In the genomic region with DNA sequence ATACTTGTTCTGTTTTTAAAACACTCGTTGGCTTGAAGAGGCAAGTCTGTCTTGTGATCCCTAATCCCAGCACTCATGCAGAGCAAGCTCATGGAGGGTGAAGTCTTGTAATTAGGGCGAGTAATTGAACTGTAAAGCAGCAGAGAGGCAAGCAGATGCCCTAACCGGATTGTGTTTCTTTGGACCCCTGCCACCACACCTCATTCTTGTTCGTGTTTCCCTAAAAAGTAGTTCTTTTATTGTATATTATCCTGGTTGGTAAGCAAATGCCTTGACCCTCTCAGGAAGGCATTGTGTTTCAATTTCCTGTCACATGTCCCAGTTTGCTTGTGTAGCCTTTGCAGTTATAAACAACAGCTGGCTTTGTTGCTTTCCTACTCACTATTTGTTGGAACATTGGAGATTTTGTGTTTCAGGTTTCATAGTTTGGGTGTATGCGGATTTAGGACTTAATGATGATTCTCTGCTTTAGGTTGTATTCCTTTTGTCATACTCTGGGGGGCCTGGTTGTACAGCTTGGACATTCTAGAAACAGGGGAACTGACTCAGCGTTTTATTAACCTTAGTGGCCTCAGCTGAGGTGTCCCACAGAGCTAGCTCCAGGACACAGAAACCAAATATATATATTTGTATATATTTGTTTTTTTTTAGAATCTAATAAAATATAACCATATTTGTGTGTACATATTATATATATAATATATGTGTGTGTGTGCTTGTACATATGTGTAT, we compare ENCODE assay signal across 8 mouse cellular contexts. TPM values are rescaled to one million over a fixed set of nuclear protein-coding genes. Genes with fewer than 3 reads are reported as not detected.
DNase-seq lines count a peak whose midpoint lies in the region; ATAC-seq and TF ChIP-seq lines count a peak whose summit lies in the region.

No protein-coding gene starts in this region.

- no peak overlapping the region for H3K4me3 ChIP-seq in kidney, embryonic 16.5 days (ENCODE audit: low read length)
- no peak overlapping the region for H3K4me3 ChIP-seq in lung, postnatal 0 days (ENCODE audit: low read depth, low read length)
- H3K4me3 ChIP-seq in forebrain, embryonic 11.5 days (ENCODE audit: low read depth, low read length), result no peak overlapping the region

- ATAC-seq in kidney, embryonic 16.5 days (ENCODE audit: low FRiP score, low TSS enrichment), result no peak
- ATAC-seq in lung, postnatal 0 days, result peak; percentile 65
- ATAC-seq in forebrain, embryonic 11.5 days (replicated peaks; ENCODE audit: low FRiP score), result no peak

- peaks cover 5% of the 10 kb centered on the region for H3K36me3 ChIP-seq in kidney, embryonic 16.5 days (ENCODE audit: insufficient read depth, low read length)
- peaks cover 5% of the 10 kb centered on the region for H3K36me3 ChIP-seq in lung, postnatal 0 days (ENCODE audit: insufficient read depth, low read length)
- H3K36me3 ChIP-seq in forebrain, embryonic 11.5 days (ENCODE audit: control insufficient read depth, insufficient read depth, low read length), result no peaks in the 10 kb centered on the region

- DNase-seq in kidney, adult 18-20 months, result no peak
- DNase-seq in Muller cell, postnatal 12 days (ENCODE audit: inconsistent ontology term), result peak; percentile 48
- DNase-seq in cerebellum, postnatal 36 days, result peak; percentile 55 to 61
- DNase-seq in lung, postnatal 0 days (ENCODE audit: low spot score), result peak; percentile 57
- DNase-seq in yolk sac, embryonic 10.5 days (ENCODE audit: low spot score), result no peak
- DNase-seq in layer of hippocampus, adult 8-10 months (ENCODE audit: low spot score in 2 of 2), result no peak
- DNase-seq in forebrain, embryonic 11.5 days (ENCODE audit: low spot score), result no peak

- no peaks in the 10 kb centered on the region for H3K27me3 ChIP-seq in kidney, embryonic 16.5 days (ENCODE audit: insufficient read depth, low read length)
- no peaks in the 10 kb centered on the region for H3K27me3 ChIP-seq in lung, postnatal 0 days (replicated peaks; ENCODE audit: insufficient read depth, low read length)
- H3K27me3 ChIP-seq in forebrain, embryonic 11.5 days (ENCODE audit: control insufficient read depth, insufficient read depth, low read length), result no peaks in the 10 kb centered on the region

- H3K9me3 ChIP-seq in kidney, embryonic 16.5 days (ENCODE audit: low read length), result no peaks in the 10 kb centered on the region
- no peaks in the 10 kb centered on the region for H3K9me3 ChIP-seq in lung, postnatal 0 days (ENCODE audit: low read length)
- H3K9me3 ChIP-seq in forebrain, embryonic 11.5 days (ENCODE audit: control insufficient read depth, low read length), result no peaks in the 10 kb centered on the region

- peaks cover 14% of the 10 kb centered on the region for H3K4me1 ChIP-seq in kidney, embryonic 16.5 days (ENCODE audit: insufficient read depth, low read length)
- H3K4me1 ChIP-seq in lung, postnatal 0 days (ENCODE audit: insufficient read depth, low read depth, low read length), result peaks cover 5% of the 10 kb centered on the region; the same call in 1 of the 2 replicates
- peaks cover 3% of the 10 kb centered on the region; the same call in 1 of the 2 replicates for H3K4me1 ChIP-seq in forebrain, embryonic 11.5 days (replicated peaks; ENCODE audit: control insufficient read depth, insufficient read depth, low read length)

- 46% methylated on average over 6 of the region's 6 CpGs for WGBS in kidney, embryonic 16.5 days
- 43% methylated on average over 6 of the region's 6 CpGs for WGBS in lung, postnatal 0 days
- 59% methylated on average over 6 of the region's 6 CpGs for WGBS in forebrain, embryonic 11.5 days

- peak overlapping the region; percentile 74 for H3K27ac ChIP-seq in kidney, embryonic 16.5 days (ENCODE audit: low read length)
- peak overlapping the region; percentile 69 for H3K27ac ChIP-seq in lung, postnatal 0 days (ENCODE audit: low read length)
- no peak overlapping the region for H3K27ac ChIP-seq in forebrain, embryonic 11.5 days (ENCODE audit: low read depth, low read length)

- no peak overlapping the region for H3K9ac ChIP-seq in kidney, embryonic 16.5 days (replicated peaks; ENCODE audit: low read length)
- no peak overlapping the region for H3K9ac ChIP-seq in lung, postnatal 0 days (replicated peaks; ENCODE audit: low read depth)
- H3K9ac ChIP-seq in forebrain, embryonic 11.5 days (ENCODE audit: low read length), result no peak overlapping the region

- TF ChIP-seq EP300 in lung, postnatal 0 days (IDR thresholded peaks at IDR 0.05), result peak; percentile 72

- no peak overlapping the region for H3K4me2 ChIP-seq in kidney, embryonic 16.5 days (replicated peaks; ENCODE audit: low read depth, low read length)
- 0 out of 2 replicates have a peak overlapping the region, but pooled peaks have one; percentile 17 for H3K4me2 ChIP-seq in lung, postnatal 0 days (replicated peaks; ENCODE audit: low read depth, low read length)
- H3K4me2 ChIP-seq in forebrain, embryonic 11.5 days (ENCODE audit: low read depth, low read length, severe bottlenecking), result no peak overlapping the region

- TF ChIP-seq CTCF in lung, postnatal 0 days (IDR thresholded peaks at IDR 0.05), result no peak

RNA-seq across cellular contexts. Expression of a gene that starts 6.1 kb away (rescaled TPM):
- 144 and 159 TPM in 2 replicates for polyA plus RNA-seq in kidney, embryonic 16.5 days (2015; fragmentation: Nextera tagmentation; extraction: Ambion mirVana)
- 166 and 178 TPM in 2 replicates for polyA plus RNA-seq in lung, postnatal 0 days (2015; fragmentation: Nextera tagmentation; extraction: Ambion mirVana)
- 10 to 100 TPM; 86.8 to 99.4 (median 88.9) TPM for total RNA-seq in layer of hippocampus, adult 8-10 months (2022)
- 138 and 144 TPM in 2 replicates for polyA plus RNA-seq in forebrain, embryonic 11.5 days (2014; fragmentation: Nextera tagmentation; extraction: Ambion mirVana)

RNA-seq across cellular contexts. Expression of a gene that starts 16.5 kb away (rescaled TPM):
- 2.5 and 2.8 TPM in 2 replicates for polyA plus RNA-seq in kidney, embryonic 16.5 days (2015; fragmentation: Nextera tagmentation; extraction: Ambion mirVana)
- polyA plus RNA-seq in lung, postnatal 0 days (2015; fragmentation: Nextera tagmentation; extraction: Ambion mirVana), result 3.3 and 3.6 TPM in 2 replicates
- total RNA-seq in layer of hippocampus, adult 8-10 months (2022), result 10 to 100 TPM; 22.6 to 30.6 (median 26.6) TPM
- polyA plus RNA-seq in forebrain, embryonic 11.5 days (2014; fragmentation: Nextera tagmentation; extraction: Ambion mirVana), result 2.3 and 2.9 TPM in 2 replicates

RNA-seq across cellular contexts. Expression of a gene that starts 23.9 kb away (rescaled TPM):
- 0.45 and 0.53 TPM in 2 replicates for polyA plus RNA-seq in kidney, embryonic 16.5 days (2015; fragmentation: Nextera tagmentation; extraction: Ambion mirVana)
- polyA plus RNA-seq in lung, postnatal 0 days (2015; fragmentation: Nextera tagmentation; extraction: Ambion mirVana), result 0.58 and 0.63 TPM in 2 replicates
- total RNA-seq in layer of hippocampus, adult 8-10 months (2022), result 10 to 100 TPM; 32.7 to 35.8 (median 34.4) TPM
- polyA plus RNA-seq in forebrain, embryonic 11.5 days (2014; fragmentation: Nextera tagmentation; extraction: Ambion mirVana), result 0.76 and 1.2 TPM in 2 replicates

RNA-seq across cellular contexts. Expression of a gene that starts 41.7 kb away (rescaled TPM):
- 31.9 and 34.1 TPM in 2 replicates for polyA plus RNA-seq in kidney, embryonic 16.5 days (2015; fragmentation: Nextera tagmentation; extraction: Ambion mirVana)
- polyA plus RNA-seq in lung, postnatal 0 days (2015; fragmentation: Nextera tagmentation; extraction: Ambion mirVana), result 16.3 and 19.8 TPM in 2 replicates
- total RNA-seq in layer of hippocampus, adult 8-10 months (2022), result 100 to 1,000 TPM; 101 to 122 (median 113) TPM
- polyA plus RNA-seq in forebrain, embryonic 11.5 days (2014; fragmentation: Nextera tagmentation; extraction: Ambion mirVana), result 21.2 and 22.3 TPM in 2 replicates

RNA-seq across cellular contexts. Expression of a gene that starts 50.2 kb away (rescaled TPM):
- polyA plus RNA-seq in kidney, embryonic 16.5 days (2015; fragmentation: Nextera tagmentation; extraction: Ambion mirVana), result 138 and 142 TPM in 2 replicates
- 26.1 and 28.5 TPM in 2 replicates for polyA plus RNA-seq in lung, postnatal 0 days (2015; fragmentation: Nextera tagmentation; extraction: Ambion mirVana)
- 10 to 100 TPM; 62.3 to 79.7 (median 65.0) TPM for total RNA-seq in layer of hippocampus, adult 8-10 months (2022)
- 104 and 115 TPM in 2 replicates for polyA plus RNA-seq in forebrain, embryonic 11.5 days (2014; fragmentation: Nextera tagmentation; extraction: Ambion mirVana)

Comparison
In these comparisons a context has a peak if more than half of its experiments do, and no peak if none do; other contexts are left out.
1. DNase-seq: peak in Muller cell, postnatal 12 days (single experiment), cerebellum, postnatal 36 days (2 of 2) and lung, postnatal 0 days (single experiment); none in kidney, adult 18-20 months (single experiment), yolk sac, embryonic 10.5 days (single experiment), layer of hippocampus, adult 8-10 months (0 of 2) and forebrain, embryonic 11.5 days (single experiment).